Mouse (Mus musculus) midbrain, embryonic 16.5 days (tissue): Measurements from ENCODE around the gene Atg10. TPM values are rescaled to one million over a fixed set of nuclear protein-coding genes. Genes with fewer than 3 reads are reported as not detected.
"Not testable (repeated sequence)": the region's sequence is repeated elsewhere in the genome, so short reads cannot be mapped to it uniquely, and the experiment has no call there.

Source experiments
- ATAC-seq: fragments of 200-750 bp; cut with Nextera tagmentation; 2 replicates; pipeline ENCODE4 v1.8.0; 2017; ENCODE audit warnings: moderate TSS enrichment
- H3K27ac ChIP-seq: fragments of 300-500 bp; sonication (generic); 2 replicates; pipeline ENCODE4 v1.5.1; 2014; ENCODE audit warnings: mild to moderate bottlenecking, low read length, mixed read lengths
- H3K27me3 ChIP-seq: fragments of 300-500 bp; sonication (generic); 2 replicates; pipeline ENCODE4 v1.6.1; 2014; ENCODE audit warnings: low read depth, low read length, mixed read lengths; ENCODE audit not compliant: control insufficient read depth, insufficient read depth
- H3K36me3 ChIP-seq: fragments of 300-500 bp; sonication (generic); 2 replicates; pipeline ENCODE4 v1.6.1; 2014; ENCODE audit warnings: mild to moderate bottlenecking, low read length, moderate library complexity, mixed read lengths; ENCODE audit not compliant: control insufficient read depth, insufficient read depth
- H3K4me1 ChIP-seq: fragments of 300-500 bp; sonication (generic); 2 replicates; pipeline ENCODE4 v1.6.1; 2014; ENCODE audit warnings: mild to moderate bottlenecking, low read length, mixed read lengths; ENCODE audit not compliant: control insufficient read depth, insufficient read depth
- H3K4me2 ChIP-seq: fragments of 300-500 bp; sonication (generic); 2 replicates; pipeline ENCODE4 v1.6.1; 2014; ENCODE audit warnings: mild to moderate bottlenecking, low read length, mixed read lengths
- H3K4me3 ChIP-seq: fragments of 300-500 bp; sonication (generic); 2 replicates; pipeline ENCODE4 v1.5.1; 2014; ENCODE audit warnings: low read depth, mild to moderate bottlenecking, low read length, moderate library complexity, mixed read lengths
- H3K9ac ChIP-seq: fragments of 300-500 bp; sonication (generic); 2 replicates; pipeline ENCODE4 v1.6.1; 2014; ENCODE audit warnings: low read depth, low read length, mixed read lengths
- H3K9me3 ChIP-seq: fragments of 300-500 bp; sonication (generic); replicated peaks from 2 replicates; pipeline ENCODE4 v1.6.1; 2014; ENCODE audit warnings: mild to moderate bottlenecking, low read length, mixed read lengths; ENCODE audit not compliant: control insufficient read depth, poor library complexity, severe bottlenecking
- WGBS: fragments of 180-500 bp; shearing (Covaris S2); extraction: QIAGEN DNeasy Blood & Tissue Kit; methylation state at CpG from one replicate; pipeline ENCODE4 v1.1.7; 2014; 5-methylcytosine and 5-hydroxymethylcytosine counted together
- polyA plus RNA-seq: library from polyadenylated mRNA; unstranded; fragments of >200 nt; fragmentation: Nextera tagmentation; extraction: Ambion mirVana; gene quantifications from 2 replicates; pipeline ENCODE4 v1.2.1, GENCODE M21; 2015

Gene Atg10
- polyA plus RNA-seq, result 11.9 and 15.3 TPM in 2 replicates

GRCm38 (mm10) chr13:91223587-91224437, at the start of gene Atg10:
Gene Atg10, minus strand, starts transcription at chr13:91223968.
- WGBS, result 1% methylated on average over 53 of the region's 55 CpGs

GRCm38 (mm10) chr13:91252406-91252805, 28.6 kb upstream of the Atg10 start:
- no peaks in the 10 kb centered on the region for H3K9me3 ChIP-seq
- H3K27ac ChIP-seq, result no peak overlapping the region
- no peak overlapping the region for H3K9ac ChIP-seq
- 90% methylated on average over 3 of the region's 3 CpGs for WGBS
- ATAC-seq, result no peak
- no peaks in the 10 kb centered on the region for H3K36me3 ChIP-seq
- no peak overlapping the region for H3K4me3 ChIP-seq
- H3K4me1 ChIP-seq, result no peaks in the 10 kb centered on the region
- no peaks in the 10 kb centered on the region for H3K27me3 ChIP-seq
- H3K4me2 ChIP-seq, result no peak overlapping the region

More at GRCm38 (mm10) chr13:91223587-91224437, at the start of gene Atg10:
- peak; percentile 98 for ATAC-seq
- Histone ChIP-seq H3K27ac (peak within 1 kb of the TSS; percentile 96), H3K36me3 (no peaks in the 10 kb centered on the region), H3K9ac (peak within 1 kb of the TSS; percentile 90), H3K4me2 (peak within 1 kb of the TSS; percentile 56), H3K4me3 (peak within 1 kb of the TSS; percentile 81), H3K27me3 (no peaks in the 10 kb centered on the region), H3K4me1 (peaks cover 5% of the 10 kb centered on the region), H3K9me3 (no peaks in the 10 kb centered on the region)

GRCm38 (mm10) chr13:91251636-91252035, 27.9 kb upstream of the Atg10 start:
- WGBS, result 71% methylated on average over 1 of the region's 1 CpGs
- no peak overlapping the region for H3K4me2 ChIP-seq
- no peak overlapping the region for H3K27ac ChIP-seq
- H3K36me3 ChIP-seq, result no peaks in the 10 kb centered on the region
- H3K9me3 ChIP-seq, result no peaks in the 10 kb centered on the region
- H3K9ac ChIP-seq, result no peak overlapping the region
- H3K4me1 ChIP-seq, result no peaks in the 10 kb centered on the region
- no peaks in the 10 kb centered on the region for H3K27me3 ChIP-seq
- no peak overlapping the region for H3K4me3 ChIP-seq
- ATAC-seq, result no peak

- not testable (repeated sequence) for H3K4me3 ChIP-seq, H3K27ac ChIP-seq, H3K9ac ChIP-seq, H3K4me1 ChIP-seq, ATAC-seq, H3K36me3 ChIP-seq, H3K4me2 ChIP-seq, H3K27me3 ChIP-seq, H3K9me3 ChIP-seq
- 92% methylated on average over 2 of the region's 2 CpGs for WGBS
Observed at GRCm38 (mm10) chr13:91250050-91250449, 26.3 kb upstream of the Atg10 start.

- Histone ChIP-seq H3K36me3 (no peaks in the 10 kb centered on the region), H3K9ac (no peak overlapping the region), H3K27me3 (no peaks in the 10 kb centered on the region), H3K4me2 (no peak overlapping the region), H3K4me3 (no peak overlapping the region), H3K9me3 (no peaks in the 10 kb centered on the region), H3K27ac (no peak overlapping the region), H3K4me1 (no peaks in the 10 kb centered on the region)
- ATAC-seq, result no peak
- WGBS, result 71% methylated on average over 2 of the region's 2 CpGs
Observed at GRCm38 (mm10) chr13:91246472-91246871, 22.7 kb upstream of the Atg10 start.

GRCm38 (mm10) chr13:91237976-91238375, 14.2 kb upstream of the Atg10 start:
- H3K9me3 ChIP-seq, result no peaks in the 10 kb centered on the region
- H3K4me2 ChIP-seq, result no peak overlapping the region
- no peak overlapping the region for H3K4me3 ChIP-seq
- no peaks in the 10 kb centered on the region for H3K4me1 ChIP-seq
- H3K36me3 ChIP-seq, result no peaks in the 10 kb centered on the region
- no peak for ATAC-seq
- no peak overlapping the region for H3K9ac ChIP-seq
- 73% methylated on average over 3 of the region's 3 CpGs for WGBS
- H3K27ac ChIP-seq, result no peak overlapping the region
- H3K27me3 ChIP-seq, result no peaks in the 10 kb centered on the region

- no peak overlapping the region for H3K27ac ChIP-seq
- H3K9me3 ChIP-seq, result no peaks in the 10 kb centered on the region
- no peak overlapping the region for H3K4me3 ChIP-seq
- no peaks in the 10 kb centered on the region for H3K36me3 ChIP-seq
- no peaks in the 10 kb centered on the region for H3K4me1 ChIP-seq
- no peaks in the 10 kb centered on the region for H3K27me3 ChIP-seq
- no peak overlapping the region for H3K4me2 ChIP-seq
- H3K9ac ChIP-seq, result no peak overlapping the region
- no peak for ATAC-seq
- 83% methylated on average over 2 of the region's 2 CpGs for WGBS
Observed at GRCm38 (mm10) chr13:91236884-91237283, 13.1 kb upstream of the Atg10 start.

- peak overlapping the region; percentile 96 for H3K27ac ChIP-seq
- peak overlapping the region; percentile 90 for H3K9ac ChIP-seq
- H3K9me3 ChIP-seq, result no peaks in the 10 kb centered on the region
- peaks cover 5% of the 10 kb centered on the region for H3K4me1 ChIP-seq
- no peaks in the 10 kb centered on the region for H3K36me3 ChIP-seq
- H3K4me3 ChIP-seq, result peak overlapping the region; percentile 81
- H3K4me2 ChIP-seq, result peak overlapping the region; percentile 56
- H3K27me3 ChIP-seq, result no peaks in the 10 kb centered on the region
- peak; percentile 4; the same call in 1 of the 2 replicates for ATAC-seq
- WGBS, result 86% methylated on average over 2 of the region's 2 CpGs
Observed at GRCm38 (mm10) chr13:91224438-91224814, 658 bp upstream of the Atg10 start.

- peak; percentile 40 for ATAC-seq
- H3K27ac ChIP-seq, result peak overlapping the region; percentile 96
- peak overlapping the region; percentile 56 for H3K4me2 ChIP-seq
Observed at GRCm38 (mm10) chr13:91223063-91223462, 705 bp downstream of the Atg10 start.

More at GRCm38 (mm10) chr13:91223063-91223462, 705 bp downstream of the Atg10 start:
- Histone ChIP-seq H3K4me3 (peak overlapping the region; percentile 81), H3K4me1 (peaks cover 5% of the 10 kb centered on the region), H3K9ac (peak overlapping the region; percentile 90; the same call in 1 of the 2 replicates), H3K36me3 (no peaks in the 10 kb centered on the region), H3K9me3 (no peaks in the 10 kb centered on the region), H3K27me3 (no peaks in the 10 kb centered on the region)
- 58% methylated on average over 1 of the region's 1 CpGs for WGBS
